Mouse (Mus musculus) midbrain, embryonic 12.5 days (tissue): ENCODE data around the gene Pdzd8. TPM values are rescaled to one million over a fixed set of nuclear protein-coding genes. Genes with fewer than 3 reads are reported as not detected.

Experiments
- ATAC-seq: fragments of 200-750 bp; cut with Nextera tagmentation; 2 replicates; pipeline ENCODE4 v1.8.0; 2017; ENCODE audit warnings: low read depth, moderate TSS enrichment, moderate library complexity; ENCODE audit not compliant: low FRiP score
- H3K27ac ChIP-seq: fragments of 300-500 bp; sonication (generic); replicated peaks from 2 replicates; pipeline ENCODE4 v1.5.1; 2016; ENCODE audit warnings: mild to moderate bottlenecking
- H3K27me3 ChIP-seq: fragments of 300-500 bp; sonication (generic); 2 replicates; pipeline ENCODE4 v1.6.1; 2016; ENCODE audit warnings: mild to moderate bottlenecking
- H3K36me3 ChIP-seq: fragments of 300-500 bp; sonication (generic); 2 replicates; pipeline ENCODE4 v1.6.1; 2016
- H3K4me1 ChIP-seq: fragments of 300-500 bp; sonication (generic); 2 replicates; pipeline ENCODE4 v1.6.1; 2016
- H3K4me2 ChIP-seq: fragments of 300-500 bp; sonication (generic); replicated peaks from 2 replicates; pipeline ENCODE4 v1.6.1; 2016; ENCODE audit warnings: mild to moderate bottlenecking, moderate library complexity
- H3K4me3 ChIP-seq: fragments of 300-500 bp; sonication (generic); 2 replicates; pipeline ENCODE4 v1.5.1; 2016; ENCODE audit warnings: mild to moderate bottlenecking
- H3K9ac ChIP-seq: fragments of 300-500 bp; sonication (generic); replicated peaks from 2 replicates; pipeline ENCODE4 v1.6.1; 2016; ENCODE audit warnings: mild to moderate bottlenecking, moderate library complexity
- H3K9me3 ChIP-seq: fragments of 300-500 bp; sonication (generic); 2 replicates; pipeline ENCODE4 v1.6.1; 2016; ENCODE audit warnings: mild to moderate bottlenecking
- WGBS: fragments of 180-500 bp; shearing (Covaris S2); methylation state at CpG from one replicate; pipeline ENCODE4 v1.1.7; 2016; 5-methylcytosine and 5-hydroxymethylcytosine counted together
- polyA plus RNA-seq: library from polyadenylated mRNA; unstranded; fragments of >200 nt; fragmentation: Nextera tagmentation; extraction: Ambion mirVana; gene quantifications from 2 replicates; pipeline ENCODE4 v1.2.1, GENCODE M21; 2016

Gene Pdzd8
- polyA plus RNA-seq, 1 experiment from 2014 or later: 14.5 TPM

GRCm38 (mm10) chr19:59371016-59371415 is 25.4 kb upstream of the Pdzd8 start:
- ATAC-seq: no peak
- Histone ChIP-seq H3K36me3 (no peaks in the 10 kb centered on the region), H3K9me3 (0 out of 2 replicates have a peak, but pooled peaks cover 4% of the 10 kb centered on the region), H3K27me3 (no peaks in the 10 kb centered on the region), H3K4me3 (no peak overlapping the region), H3K4me2 (no peak overlapping the region), H3K4me1 (peaks cover 2% of the 10 kb centered on the region; the same call in 1 of the 2 replicates), H3K27ac (no peak overlapping the region), H3K9ac (no peak overlapping the region)
- WGBS: 82% methylated on average over 4 of the region's 4 CpGs

- ATAC-seq: no peak
- H3K9ac ChIP-seq: no peak overlapping the region
- no peak overlapping the region for H3K4me3 ChIP-seq
- H3K4me1 ChIP-seq: peaks cover 2% of the 10 kb centered on the region; the same call in 1 of the 2 replicates
- no peak overlapping the region for H3K4me2 ChIP-seq
- no peaks in the 10 kb centered on the region for H3K36me3 ChIP-seq
- H3K27ac ChIP-seq: no peak overlapping the region
- H3K9me3 ChIP-seq: no peaks in the 10 kb centered on the region
- H3K27me3 ChIP-seq: no peaks in the 10 kb centered on the region
- WGBS: 93% methylated on average over 4 of the region's 4 CpGs
These were observed 22.3 kb upstream of the Pdzd8 start for GRCm38 (mm10) chr19:59367892-59368291.

- H3K4me2 ChIP-seq: no peak overlapping the region
- no peak for ATAC-seq
- WGBS: 68% methylated on average over 3 of the region's 3 CpGs
These were observed 21.1 kb upstream of the Pdzd8 start for GRCm38 (mm10) chr19:59366724-59367123.

GRCm38 (mm10) chr19:59363666-59364065 is 18.1 kb upstream of the Pdzd8 start:
- no peaks in the 10 kb centered on the region for H3K9me3 ChIP-seq
- no peak overlapping the region for H3K27ac ChIP-seq
- H3K4me2 ChIP-seq: no peak overlapping the region
- 82% methylated on average over 3 of the region's 3 CpGs for WGBS
- no peak overlapping the region for H3K4me3 ChIP-seq
- H3K9ac ChIP-seq: no peak overlapping the region
- ATAC-seq: no peak
- no peaks in the 10 kb centered on the region; the same call in 1 of the 2 replicates for H3K27me3 ChIP-seq
- H3K36me3 ChIP-seq: no peaks in the 10 kb centered on the region
- peaks cover 2% of the 10 kb centered on the region; the same call in 1 of the 2 replicates for H3K4me1 ChIP-seq

More at GRCm38 (mm10) chr19:59366724-59367123, 21.1 kb upstream of the Pdzd8 start:
- no peaks in the 10 kb centered on the region for H3K9me3 ChIP-seq
- H3K4me1 ChIP-seq: peaks cover 2% of the 10 kb centered on the region; the same call in 1 of the 2 replicates
- no peak overlapping the region for H3K4me3 ChIP-seq
- no peaks in the 10 kb centered on the region for H3K27me3 ChIP-seq
- no peaks in the 10 kb centered on the region for H3K36me3 ChIP-seq
- H3K9ac ChIP-seq: no peak overlapping the region
- no peak overlapping the region for H3K27ac ChIP-seq

GRCm38 (mm10) chr19:59362646-59363045 is 17.1 kb upstream of the Pdzd8 start:
- Histone ChIP-seq H3K9ac (no peak overlapping the region), H3K4me3 (no peak overlapping the region), H3K27ac (no peak overlapping the region), H3K36me3 (no peaks in the 10 kb centered on the region), H3K9me3 (no peaks in the 10 kb centered on the region), H3K4me2 (no peak overlapping the region), H3K4me1 (peaks cover 2% of the 10 kb centered on the region; the same call in 1 of the 2 replicates), H3K27me3 (no peaks in the 10 kb centered on the region; the same call in 1 of the 2 replicates)
- no peak for ATAC-seq
- 87% methylated on average over 6 of the region's 6 CpGs for WGBS

- 30% methylated on average over 2 of the region's 2 CpGs for WGBS
- no peak overlapping the region for H3K4me2 ChIP-seq
These were observed 14.9 kb upstream of the Pdzd8 start for GRCm38 (mm10) chr19:59360486-59360896.

GRCm38 (mm10) chr19:59359202-59359601 is 13.6 kb upstream of the Pdzd8 start:
- Histone ChIP-seq H3K9ac (no peak overlapping the region), H3K27ac (no peak overlapping the region), H3K9me3 (no peaks in the 10 kb centered on the region), H3K4me3 (no peak overlapping the region), H3K4me1 (no peaks in the 10 kb centered on the region), H3K36me3 (no peaks in the 10 kb centered on the region), H3K27me3 (no peaks in the 10 kb centered on the region; the same call in 1 of the 2 replicates), H3K4me2 (no peak overlapping the region)
- no peak for ATAC-seq
- WGBS: 78% methylated on average over 4 of the region's 4 CpGs

More at GRCm38 (mm10) chr19:59360486-59360896, 14.9 kb upstream of the Pdzd8 start:
- Histone ChIP-seq H3K9me3 (no peaks in the 10 kb centered on the region), H3K4me1 (no peaks in the 10 kb centered on the region), H3K4me3 (no peak overlapping the region), H3K27ac (no peak overlapping the region), H3K36me3 (no peaks in the 10 kb centered on the region), H3K9ac (no peak overlapping the region), H3K27me3 (no peaks in the 10 kb centered on the region; the same call in 1 of the 2 replicates)
- no peak for ATAC-seq

- no peaks in the 10 kb centered on the region for H3K9me3 ChIP-seq
- H3K4me2 ChIP-seq: no peak overlapping the region
- H3K4me3 ChIP-seq: no peak overlapping the region
- no peaks in the 10 kb centered on the region for H3K36me3 ChIP-seq
- no peak overlapping the region for H3K9ac ChIP-seq
- no peaks in the 10 kb centered on the region for H3K4me1 ChIP-seq
- no peak for ATAC-seq
- H3K27ac ChIP-seq: no peak overlapping the region
- WGBS: 90% methylated on average over 4 of the region's 4 CpGs
- H3K27me3 ChIP-seq: no peaks in the 10 kb centered on the region; the same call in 1 of the 2 replicates
These were observed 12.3 kb upstream of the Pdzd8 start for GRCm38 (mm10) chr19:59357878-59358277.

- Histone ChIP-seq H3K4me2 (no peak overlapping the region), H3K9me3 (no peaks in the 10 kb centered on the region), H3K9ac (no peak overlapping the region), H3K27me3 (no peaks in the 10 kb centered on the region; the same call in 1 of the 2 replicates), H3K27ac (no peak overlapping the region), H3K4me1 (no peaks in the 10 kb centered on the region), H3K4me3 (no peak overlapping the region), H3K36me3 (no peaks in the 10 kb centered on the region)
- 81% methylated on average over 14 of the region's 14 CpGs for WGBS
- ATAC-seq: no peak
These were observed 11.4 kb upstream of the Pdzd8 start for GRCm38 (mm10) chr19:59356843-59357595.

- no peak overlapping the region for H3K4me2 ChIP-seq
- H3K4me3 ChIP-seq: no peak overlapping the region
- no peaks in the 10 kb centered on the region for H3K36me3 ChIP-seq
- H3K27ac ChIP-seq: no peak overlapping the region
- H3K9ac ChIP-seq: no peak overlapping the region
- H3K4me1 ChIP-seq: no peaks in the 10 kb centered on the region
- 89% methylated on average over 3 of the region's 3 CpGs for WGBS
- H3K9me3 ChIP-seq: no peaks in the 10 kb centered on the region
- ATAC-seq: no peak
- no peaks in the 10 kb centered on the region; the same call in 1 of the 2 replicates for H3K27me3 ChIP-seq
These were observed 10.8 kb upstream of the Pdzd8 start for GRCm38 (mm10) chr19:59356388-59356787.

GRCm38 (mm10) chr19:59354906-59355305 is 9.3 kb upstream of the Pdzd8 start:
- Histone ChIP-seq H3K4me2 (no peak overlapping the region), H3K27ac (no peak overlapping the region), H3K4me3 (no peak overlapping the region), H3K4me1 (no peaks in the 10 kb centered on the region), H3K9ac (no peak overlapping the region), H3K9me3 (no peaks in the 10 kb centered on the region), H3K27me3 (no peaks in the 10 kb centered on the region; the same call in 1 of the 2 replicates), H3K36me3 (no peaks in the 10 kb centered on the region)
- 73% methylated on average over 2 of the region's 2 CpGs for WGBS
- no peak for ATAC-seq

- H3K27ac ChIP-seq: no peak overlapping the region
- ATAC-seq: no peak
- no peak overlapping the region for H3K4me2 ChIP-seq
- no peaks in the 10 kb centered on the region for H3K9me3 ChIP-seq
- no peaks in the 10 kb centered on the region for H3K36me3 ChIP-seq
- H3K4me3 ChIP-seq: no peak overlapping the region
- 78% methylated on average over 3 of the region's 3 CpGs for WGBS
- no peaks in the 10 kb centered on the region for H3K4me1 ChIP-seq
- H3K9ac ChIP-seq: no peak overlapping the region
- no peaks in the 10 kb centered on the region; the same call in 1 of the 2 replicates for H3K27me3 ChIP-seq
These were observed 7.2 kb upstream of the Pdzd8 start for GRCm38 (mm10) chr19:59352760-59353159.
